Comparison of ENCODE assay signal across 7 mouse cellular contexts in genomic region chr15:91754546-91754945, GRCm38 (mm10).
DNase-seq lines count a peak whose midpoint lies in the region; ATAC-seq lines count a peak whose summit lies in the region.

No protein-coding gene starts in this region.

- ATAC-seq in midbrain, embryonic 11.5 days (ENCODE audit: low FRiP score): no peak
- ATAC-seq in midbrain, embryonic 16.5 days: no peak
- ATAC-seq in hindbrain, embryonic 12.5 days (ENCODE audit: low FRiP score): no peak
- no peak for ATAC-seq in limb, embryonic 11.5 days (ENCODE audit: insufficient number of reproducible peaks, low FRiP score, low TSS enrichment, low read depth)

- no peak overlapping the region for H3K4me2 ChIP-seq in midbrain, embryonic 11.5 days
- H3K4me2 ChIP-seq in midbrain, embryonic 16.5 days (ENCODE audit: low read length): no peak overlapping the region
- 0 out of 2 replicates have a peak overlapping the region, but pooled peaks have one; percentile 12 for H3K4me2 ChIP-seq in hindbrain, embryonic 12.5 days (replicated peaks)
- no peak overlapping the region for H3K4me2 ChIP-seq in limb, embryonic 11.5 days (ENCODE audit: low read depth, severe bottlenecking)

- H3K27me3 ChIP-seq in midbrain, embryonic 11.5 days (ENCODE audit: control insufficient read depth, insufficient read depth, low read length): no peaks in the 10 kb centered on the region
- H3K27me3 ChIP-seq in midbrain, embryonic 16.5 days (ENCODE audit: control insufficient read depth, insufficient read depth, low read depth, low read length): no peaks in the 10 kb centered on the region
- H3K27me3 ChIP-seq in hindbrain, embryonic 12.5 days: no peaks in the 10 kb centered on the region
- H3K27me3 ChIP-seq in limb, embryonic 11.5 days (ENCODE audit: control insufficient read depth, insufficient read depth, low read length): no peaks in the 10 kb centered on the region

- DNase-seq in midbrain, embryonic 11.5 days (ENCODE audit: low spot score, missing footprints): peak; percentile 93
- DNase-seq in adrenal gland, postnatal 36 days: peak; percentile 48 to 79
- peak; percentile 34 for DNase-seq in embryo, embryonic 9.5 days (ENCODE audit: extremely low spot score)
- DNase-seq in limb, embryonic 11.5 days (ENCODE audit: low spot score): peak; percentile 73
- DNase-seq in right cerebral cortex, postnatal 10 days (ENCODE audit: low spot score in 2 of 2): peak; percentile 70 to 79

- H3K36me3 ChIP-seq in midbrain, embryonic 11.5 days (ENCODE audit: control insufficient read depth, insufficient read depth, low read length): no peaks in the 10 kb centered on the region
- no peaks in the 10 kb centered on the region for H3K36me3 ChIP-seq in midbrain, embryonic 16.5 days (ENCODE audit: control insufficient read depth, insufficient read depth, low read length)
- no peaks in the 10 kb centered on the region for H3K36me3 ChIP-seq in hindbrain, embryonic 12.5 days
- H3K36me3 ChIP-seq in limb, embryonic 11.5 days (ENCODE audit: control insufficient read depth, insufficient read depth, low read length): no peaks in the 10 kb centered on the region

- no peak overlapping the region for H3K9ac ChIP-seq in midbrain, embryonic 11.5 days (ENCODE audit: low read length)
- no peak overlapping the region for H3K9ac ChIP-seq in midbrain, embryonic 16.5 days (ENCODE audit: low read depth, low read length)
- no peak overlapping the region for H3K9ac ChIP-seq in hindbrain, embryonic 12.5 days
- H3K9ac ChIP-seq in limb, embryonic 11.5 days (ENCODE audit: low read length): no peak overlapping the region

- no peaks in the 10 kb centered on the region for H3K4me1 ChIP-seq in midbrain, embryonic 11.5 days (ENCODE audit: control insufficient read depth, insufficient read depth, low read length)
- no peaks in the 10 kb centered on the region; the same call in 1 of the 2 replicates for H3K4me1 ChIP-seq in midbrain, embryonic 16.5 days (ENCODE audit: control insufficient read depth, insufficient read depth, low read length)
- 0 out of 2 replicates have a peak, but pooled peaks cover 4% of the 10 kb centered on the region for H3K4me1 ChIP-seq in hindbrain, embryonic 12.5 days
- no peaks in the 10 kb centered on the region for H3K4me1 ChIP-seq in limb, embryonic 11.5 days (ENCODE audit: control insufficient read depth, insufficient read depth, low read length)

- WGBS in midbrain, embryonic 11.5 days: 25% methylated on average over 3 of the region's 3 CpGs
- WGBS in midbrain, embryonic 16.5 days: 25% methylated on average over 3 of the region's 3 CpGs
- WGBS in hindbrain, embryonic 12.5 days: 18% methylated on average over 3 of the region's 3 CpGs
- WGBS in limb, embryonic 11.5 days: 26% methylated on average over 3 of the region's 3 CpGs

- no peaks in the 10 kb centered on the region for H3K9me3 ChIP-seq in midbrain, embryonic 11.5 days (ENCODE audit: control insufficient read depth, low read length)
- no peaks in the 10 kb centered on the region for H3K9me3 ChIP-seq in midbrain, embryonic 16.5 days (replicated peaks; ENCODE audit: control insufficient read depth, low read length, poor library complexity, severe bottlenecking)
- H3K9me3 ChIP-seq in hindbrain, embryonic 12.5 days (replicated peaks): no peaks in the 10 kb centered on the region
- no peaks in the 10 kb centered on the region for H3K9me3 ChIP-seq in limb, embryonic 11.5 days (ENCODE audit: control insufficient read depth, low read length)

- H3K4me3 ChIP-seq in midbrain, embryonic 11.5 days (ENCODE audit: low read depth, low read length): no peak overlapping the region
- H3K4me3 ChIP-seq in midbrain, embryonic 16.5 days (ENCODE audit: low read depth, low read length): no peak overlapping the region
- no peak overlapping the region for H3K4me3 ChIP-seq in hindbrain, embryonic 12.5 days
- H3K4me3 ChIP-seq in limb, embryonic 11.5 days (ENCODE audit: low read depth, low read length): no peak overlapping the region

- H3K27ac ChIP-seq in midbrain, embryonic 11.5 days (ENCODE audit: low read depth, low read length): no peak overlapping the region
- H3K27ac ChIP-seq in midbrain, embryonic 16.5 days (ENCODE audit: low read length): no peak overlapping the region
- no peak overlapping the region for H3K27ac ChIP-seq in hindbrain, embryonic 12.5 days
- H3K27ac ChIP-seq in limb, embryonic 11.5 days (replicated peaks; ENCODE audit: low read depth, low read length): no peak overlapping the region

Comparison
In these comparisons a context has a peak if more than half of its experiments do, and no peak if none do; other contexts are left out.
1. DNase-seq: peak in every context shown above with its lines; median percentile 93 in midbrain, embryonic 11.5 days; 74 in right cerebral cortex, postnatal 10 days; 73 in limb, embryonic 11.5 days; 64 in adrenal gland, postnatal 36 days; 34 in embryo, embryonic 9.5 days.